12 mouse cellular contexts compared by ENCODE assay signal in the genomic region with DNA sequence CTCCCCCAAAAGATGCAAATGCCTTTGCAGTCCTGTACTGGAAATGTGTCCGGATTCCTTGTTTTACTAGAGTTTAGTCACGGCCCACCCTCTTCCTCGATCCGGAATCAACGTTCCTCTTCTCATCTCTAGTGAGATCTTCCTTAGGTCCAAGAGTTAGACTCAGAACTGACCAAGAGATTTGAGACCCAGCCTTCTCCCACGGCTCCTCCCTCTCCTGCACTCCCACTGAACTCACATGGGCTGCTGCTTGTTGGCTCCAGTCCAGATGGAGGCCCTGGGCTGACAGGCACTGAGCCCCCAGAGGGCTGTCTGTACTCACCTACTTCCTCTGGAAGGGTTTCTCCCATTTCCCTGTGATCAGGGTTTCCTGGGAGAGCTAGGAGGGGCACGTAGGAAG. TPM values are rescaled to one million over a fixed set of nuclear protein-coding genes. Genes with fewer than 3 reads are reported as not detected.
DNase-seq lines count a peak whose midpoint lies in the region; ATAC-seq and TF ChIP-seq lines count a peak whose summit lies in the region.
"Had no signal": no experiment of that assay in that cellular context is flagged by ENCODE, and none has a peak within 500 bp of the region (broad histone marks: within the 10 kb centered on the region; RNA-seq: fewer than 3 reads in every experiment).

No protein-coding gene starts in this region.

- no peak overlapping the region for H3K4me3 ChIP-seq in heart, embryonic 13.5 days
- H3K4me3 ChIP-seq in liver, adult 2 months (ENCODE audit: insufficient read depth, low read depth, low read length) = no peak overlapping the region
- no peak overlapping the region for H3K4me3 ChIP-seq in liver, embryonic 11.5 days (ENCODE audit: low read depth, low read length)
- peak overlapping the region; percentile 17; the same call in 1 of the 2 replicates for H3K4me3 ChIP-seq in E14TG2a.4 (replicated peaks; ENCODE audit: low read length)
- H3K4me3 ChIP-seq in layer of hippocampus, adult 2 months = no peak overlapping the region
- H3K4me3 ChIP-seq: embryonic facial prominence, embryonic 13.5 days; forebrain, embryonic 15.5 days had no signal

- no peaks in the 10 kb centered on the region for H3K36me3 ChIP-seq in heart, embryonic 13.5 days
- peaks cover 4% of the 10 kb centered on the region for H3K36me3 ChIP-seq in liver, adult 2 months (ENCODE audit: control insufficient read depth, insufficient read depth, low read length)
- no peaks in the 10 kb centered on the region for H3K36me3 ChIP-seq in liver, embryonic 11.5 days (ENCODE audit: control insufficient read depth, insufficient read depth, low read length)
- H3K36me3 ChIP-seq in E14TG2a.4 (ENCODE audit: insufficient read depth, low read length) = no peaks in the 10 kb centered on the region
- H3K36me3 ChIP-seq: embryonic facial prominence, embryonic 13.5 days; forebrain, embryonic 15.5 days had no signal

- peaks cover 31% of the 10 kb centered on the region for H3K4me1 ChIP-seq in heart, embryonic 13.5 days
- H3K4me1 ChIP-seq in liver, adult 2 months (ENCODE audit: control insufficient read depth, insufficient read depth, low read length) = peaks cover 6% of the 10 kb centered on the region
- H3K4me1 ChIP-seq in liver, embryonic 11.5 days (replicated peaks; ENCODE audit: control insufficient read depth, insufficient read depth, low read length) = peaks cover 3% of the 10 kb centered on the region; the same call in 1 of the 2 replicates
- peaks cover 59% of the 10 kb centered on the region for H3K4me1 ChIP-seq in E14TG2a.4 (replicated peaks; ENCODE audit: low read depth, low read length)
- H3K4me1 ChIP-seq: forebrain, embryonic 15.5 days had no signal

- no peak for TF ChIP-seq POLR2A in liver, adult 2 months (IDR thresholded peaks at IDR 0.05; ENCODE audit: extremely low read depth, insufficient read depth, low read length)
- no peak for TF ChIP-seq POLR2A in brain, embryonic 14.5 days (IDR thresholded peaks at IDR 0.05; ENCODE audit: borderline replicate concordance, extremely low read depth, insufficient read depth, insufficient read length, poor library complexity, severe bottlenecking)

- peak overlapping the region; percentile 80 for H3K27ac ChIP-seq in heart, embryonic 13.5 days (replicated peaks)
- H3K27ac ChIP-seq in liver, adult 2 months (replicated peaks; ENCODE audit: insufficient read depth, low read depth, low read length) = peak overlapping the region; percentile 44
- H3K27ac ChIP-seq in liver, embryonic 11.5 days (ENCODE audit: low read depth, low read length) = no peak overlapping the region
- H3K27ac ChIP-seq in layer of hippocampus, adult 2 months = no peak overlapping the region
- H3K27ac ChIP-seq: embryonic facial prominence, embryonic 13.5 days; forebrain, embryonic 15.5 days had no signal

- H3K9ac ChIP-seq in heart, embryonic 13.5 days = no peak overlapping the region
- H3K9ac ChIP-seq in liver, adult 2 months (ENCODE audit: low read depth, low read length) = no peak overlapping the region
- no peak overlapping the region for H3K9ac ChIP-seq in liver, embryonic 11.5 days (ENCODE audit: low read depth, low read length)
- H3K9ac ChIP-seq: embryonic facial prominence, embryonic 13.5 days; forebrain, embryonic 15.5 days had no signal

- no peaks in the 10 kb centered on the region for H3K9me3 ChIP-seq in heart, embryonic 13.5 days
- no peaks in the 10 kb centered on the region for H3K9me3 ChIP-seq in liver, embryonic 11.5 days (ENCODE audit: control insufficient read depth, low read length)
- no peaks in the 10 kb centered on the region for H3K9me3 ChIP-seq in E14TG2a.4 (ENCODE audit: low read length)
- H3K9me3 ChIP-seq: embryonic facial prominence, embryonic 13.5 days; forebrain, embryonic 15.5 days had no signal

- H3K27me3 ChIP-seq in heart, embryonic 13.5 days (replicated peaks) = no peaks in the 10 kb centered on the region
- H3K27me3 ChIP-seq in liver, adult 2 months (ENCODE audit: control insufficient read depth, insufficient read depth, low read length) = no peaks in the 10 kb centered on the region
- H3K27me3 ChIP-seq in liver, embryonic 11.5 days (replicated peaks; ENCODE audit: control insufficient read depth, insufficient read depth, low read length) = no peaks in the 10 kb centered on the region
- H3K27me3 ChIP-seq in E14TG2a.4 (ENCODE audit: insufficient read depth, low read length) = no peaks in the 10 kb centered on the region
- H3K27me3 ChIP-seq: forebrain, embryonic 15.5 days had no signal

- TF ChIP-seq CTCF in liver, adult 2 months (IDR thresholded peaks at IDR 0.05; ENCODE audit: low read depth, low read length) = no peak
- no peak for TF ChIP-seq CTCF in E14TG2a.4 (conservative IDR thresholded peaks at IDR 0.05; ENCODE audit: low read length)
- TF ChIP-seq CTCF in brain, embryonic 14.5 days (IDR thresholded peaks at IDR 0.05; ENCODE audit: borderline replicate concordance, extremely low read depth, insufficient read depth, insufficient read length) = no peak
- TF ChIP-seq CTCF in layer of hippocampus, adult 2 months (conservative IDR thresholded peaks at IDR 0.05) = no peak

- no peaks in the 10 kb centered on the region for H3K79me2 ChIP-seq in liver, adult 2 months (ENCODE audit: control insufficient read depth, insufficient read depth, low read length)

- peak overlapping the region; percentile 17; the same call in 1 of the 2 replicates for H3K4me2 ChIP-seq in heart, embryonic 13.5 days
- no peak overlapping the region for H3K4me2 ChIP-seq in liver, embryonic 11.5 days
- H3K4me2 ChIP-seq: embryonic facial prominence, embryonic 13.5 days; forebrain, embryonic 15.5 days had no signal

- DNase-seq in heart, adult 8-10 months (ENCODE audit: low spot score) = no peak
- no peak for DNase-seq in liver, adult 2 months (ENCODE audit: extremely low read depth, low read depth, low spot score)
- DNase-seq in liver, embryonic 11.5 days (ENCODE audit: low spot score) = no peak
- DNase-seq in brain, embryonic 14.5 days (ENCODE audit: low read depth) = peak; percentile 10
- DNase-seq in layer of hippocampus, adult 2 months (ENCODE audit: low spot score in 2 of 2) = no peak
- DNase-seq: cerebellum, adult 9-11 months; gastrocnemius, postnatal 25 days had no signal

- ATAC-seq in heart, embryonic 13.5 days (ENCODE audit: extremely low read depth, insufficient number of reproducible peaks, low FRiP score, low TSS enrichment) = 0 out of 2 replicates have a peak, but pooled peaks have one; percentile 35
- no peak for ATAC-seq in liver, embryonic 11.5 days (replicated peaks; ENCODE audit: low FRiP score)
- ATAC-seq: forebrain, embryonic 15.5 days had no signal

- 57% methylated on average over 7 of the region's 7 CpGs for WGBS in heart, embryonic 13.5 days
- WGBS in liver, adult 2 months = 77% methylated on average over 7 of the region's 7 CpGs
- WGBS in liver, embryonic 11.5 days = 76% methylated on average over 7 of the region's 7 CpGs

RNA-seq across cellular contexts. Expression of a gene that starts 13.3 kb away (rescaled TPM):
- 0.27 and 0.76 TPM in 2 replicates for polyA plus RNA-seq in heart, embryonic 13.5 days (2015; fragmentation: Nextera tagmentation; extraction: Ambion mirVana)
- total RNA-seq in heart, adult 8-10 months (2022) = 10 to 100 TPM in 1 of 4 experiments, 1 to 10 TPM in 3; 3.9 to 10.6 (median 5.7) TPM
- 56.6 and 68.7 TPM in 2 replicates for total RNA-seq in liver, adult 2 months (2014; rRNA removed)
- 18.6 and 34.9 TPM in 2 replicates for polyA plus RNA-seq in liver, adult 2 months (2012; rRNA removed)
- polyA plus RNA-seq in liver, embryonic 11.5 days (2014; fragmentation: Nextera tagmentation; extraction: Ambion mirVana) = 1.8 and 2.0 TPM in 2 replicates
- 0.86 and 1.4 TPM in 2 replicates for polyA plus RNA-seq in brain, embryonic 14.5 days (2012; rRNA removed)
- 1 to 10 TPM; 2.7 to 4.4 TPM for total RNA-seq in layer of hippocampus, adult 2 months (2021)

RNA-seq across cellular contexts. Expression of a gene that starts 35.7 kb away (rescaled TPM):
- polyA plus RNA-seq in heart, embryonic 13.5 days (2015; fragmentation: Nextera tagmentation; extraction: Ambion mirVana) = 0.14 and 0.20 TPM in 2 replicates
- 1 to 10 TPM in 1 of 4 experiments, under 1 TPM in 2, not detected in 1; 0.75 to 1.1 (median 0.86) TPM for total RNA-seq in heart, adult 8-10 months (2022)
- 0.83 and 1.1 TPM in 2 replicates for total RNA-seq in liver, adult 2 months (2014; rRNA removed)
- 0.37 and 1.1 TPM in 2 replicates for polyA plus RNA-seq in liver, adult 2 months (2012; rRNA removed)
- polyA plus RNA-seq in liver, embryonic 11.5 days (2014; fragmentation: Nextera tagmentation; extraction: Ambion mirVana) = 0.35 and 0.45 TPM in 2 replicates
- polyA plus RNA-seq in brain, embryonic 14.5 days (2012; rRNA removed) = not detected in 2 replicates
- not detected for total RNA-seq in layer of hippocampus, adult 2 months (2021)
- total RNA-seq: gastrocnemius, postnatal 25 days; left cerebral cortex, adult 8-10 months had no signal
- polyA plus RNA-seq: embryonic facial prominence, embryonic 13.5 days; forebrain, embryonic 15.5 days had no signal

RNA-seq across cellular contexts. Expression of a gene that starts 50.3 kb away (rescaled TPM):
- polyA plus RNA-seq in heart, embryonic 13.5 days (2015; fragmentation: Nextera tagmentation; extraction: Ambion mirVana) = 0.11 TPM in 1 of 2 replicates, not detected in the other
- not detected for total RNA-seq in heart, adult 8-10 months (2022)
- 0.18 and 0.20 TPM in 2 replicates for total RNA-seq in liver, adult 2 months (2014; rRNA removed)
- 0.11 TPM in 1 of 2 replicates, not detected in the other for polyA plus RNA-seq in liver, adult 2 months (2012; rRNA removed)
- 0.14 TPM in 1 of 2 replicates, not detected in the other for polyA plus RNA-seq in liver, embryonic 11.5 days (2014; fragmentation: Nextera tagmentation; extraction: Ambion mirVana)
- polyA plus RNA-seq in brain, embryonic 14.5 days (2012; rRNA removed) = 0.37 and 0.44 TPM in 2 replicates
- under 1 TPM; 0.28 to 0.47 TPM for total RNA-seq in layer of hippocampus, adult 2 months (2021)
- total RNA-seq: gastrocnemius, postnatal 25 days had no signal
- polyA plus RNA-seq: embryonic facial prominence, embryonic 13.5 days had no signal

RNA-seq across cellular contexts. Expression of a gene that starts 55.6 kb away (rescaled TPM):
- 0.37 and 0.85 TPM in 2 replicates for polyA plus RNA-seq in heart, embryonic 13.5 days (2015; fragmentation: Nextera tagmentation; extraction: Ambion mirVana)
- 1 to 10 TPM in 1 of 4 experiments, under 1 TPM in 2, not detected in 1; 0.22 to 1.4 (median 0.50) TPM for total RNA-seq in heart, adult 8-10 months (2022)
- 8.4 and 10.3 TPM in 2 replicates for total RNA-seq in liver, adult 2 months (2014; rRNA removed)
- polyA plus RNA-seq in liver, adult 2 months (2012; rRNA removed) = 3.1 and 4.5 TPM in 2 replicates
- polyA plus RNA-seq in liver, embryonic 11.5 days (2014; fragmentation: Nextera tagmentation; extraction: Ambion mirVana) = 1.5 and 2.4 TPM in 2 replicates
- polyA plus RNA-seq in brain, embryonic 14.5 days (2012; rRNA removed) = 0.34 and 0.38 TPM in 2 replicates
- not detected for total RNA-seq in layer of hippocampus, adult 2 months (2021)
- total RNA-seq: gastrocnemius, postnatal 25 days had no signal

Comparison
In these comparisons a context has a peak if more than half of its experiments do, and no peak if none do; other contexts are left out.
1. H3K27ac ChIP-seq: peak in heart, embryonic 13.5 days (single experiment) and liver, adult 2 months (single experiment); none in liver, embryonic 11.5 days (single experiment) and layer of hippocampus, adult 2 months (single experiment).